In the genomic region with DNA sequence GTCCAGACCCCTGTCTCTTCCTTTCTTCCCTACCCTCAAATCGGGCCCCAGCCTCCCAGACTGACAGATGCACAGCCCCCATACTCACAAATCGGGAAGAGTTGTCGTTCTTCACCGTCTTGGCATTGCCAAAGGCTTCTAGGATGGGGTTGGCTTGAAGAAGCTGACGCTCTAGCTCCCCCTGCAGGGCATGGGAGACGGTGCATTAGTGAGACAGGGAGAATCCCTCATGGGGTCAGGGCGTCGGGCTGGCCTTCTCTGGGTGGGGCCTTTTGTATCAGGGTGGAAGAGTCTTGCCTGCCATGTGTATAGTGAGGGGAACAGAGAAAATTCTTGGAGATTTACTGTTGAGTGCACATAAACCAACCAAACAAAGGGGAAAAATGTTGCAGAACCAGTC, we compare ENCODE assay signal across 10 mouse cellular contexts. TPM values are rescaled to one million over a fixed set of nuclear protein-coding genes. Genes with fewer than 3 reads are reported as not detected.
DNase-seq lines count a peak whose midpoint lies in the region; TF ChIP-seq lines count a peak whose summit lies in the region.
"Had no signal": no experiment of that assay in that cellular context is flagged by ENCODE, and none has a peak within 500 bp of the region (broad histone marks: within the 10 kb centered on the region; RNA-seq: fewer than 3 reads in every experiment).

No protein-coding gene starts in this region.

- peaks cover 15% of the 10 kb centered on the region for H3K4me1 ChIP-seq in E14TG2a.4 (replicated peaks; ENCODE audit: low read depth, low read length)
- H3K4me1 ChIP-seq: heart, embryonic 13.5 days; neural tube, embryonic 12.5 days had no signal

- H3K4me3 ChIP-seq in E14TG2a.4 (replicated peaks; ENCODE audit: low read length) = no peak overlapping the region
- H3K4me3 ChIP-seq: heart, embryonic 13.5 days; neural tube, embryonic 12.5 days had no signal

- no peaks in the 10 kb centered on the region for H3K9me3 ChIP-seq in E14TG2a.4 (ENCODE audit: low read length)
- H3K9me3 ChIP-seq: heart, embryonic 13.5 days; neural tube, embryonic 12.5 days had no signal

- peak; percentile 51 for DNase-seq in layer of hippocampus, adult 11-12 months (ENCODE audit: low spot score)
- no peak for DNase-seq in layer of hippocampus, postnatal 14 days (ENCODE audit: low spot score in 2 of 2)
- DNase-seq in adipocyte (ENCODE audit: low spot score) = peak; percentile 50
- peak; percentile 81 for DNase-seq in embryo, embryonic 10.5 days (ENCODE audit: low spot score)
- peak; percentile 58 to 68 for DNase-seq in kidney, postnatal 25 days
- DNase-seq in retina, postnatal 1 day = peak; percentile 82
- no peak for DNase-seq in frontal cortex, postnatal 25 days (ENCODE audit: low spot score in 2 of 2)

- H3K36me3 ChIP-seq in E14TG2a.4 (ENCODE audit: insufficient read depth, low read length) = no peaks in the 10 kb centered on the region
- H3K36me3 ChIP-seq: heart, embryonic 13.5 days; neural tube, embryonic 12.5 days had no signal

- H3K27me3 ChIP-seq in E14TG2a.4 (ENCODE audit: insufficient read depth, low read length) = 0 out of 2 replicates have a peak, but pooled peaks cover 2% of the 10 kb centered on the region

- peak; percentile 90 for TF ChIP-seq CTCF in E14TG2a.4 (conservative IDR thresholded peaks at IDR 0.05; ENCODE audit: low read length)

RNA-seq across cellular contexts. Expression of a gene that starts 15.1 kb away (rescaled TPM):
- total RNA-seq in layer of hippocampus, postnatal 14 days (2021) = 10 to 100 TPM; 20.9 to 24.6 TPM

RNA-seq across cellular contexts. Expression of a gene that starts 53.0 kb away (rescaled TPM):
- not detected for total RNA-seq in layer of hippocampus, postnatal 14 days (2021)

Comparison
In these comparisons a context has a peak if more than half of its experiments do, and no peak if none do; other contexts are left out.
1. DNase-seq: peak in layer of hippocampus, adult 11-12 months (single experiment), adipocyte (single experiment), embryo, embryonic 10.5 days (single experiment), kidney, postnatal 25 days (2 of 2) and retina, postnatal 1 day (single experiment); none in layer of hippocampus, postnatal 14 days (0 of 2) and frontal cortex, postnatal 25 days (0 of 2).